Mouse (Mus musculus): ENCODE results near the gene Nlgn2.

The Nlgn2 gene

DNA sequence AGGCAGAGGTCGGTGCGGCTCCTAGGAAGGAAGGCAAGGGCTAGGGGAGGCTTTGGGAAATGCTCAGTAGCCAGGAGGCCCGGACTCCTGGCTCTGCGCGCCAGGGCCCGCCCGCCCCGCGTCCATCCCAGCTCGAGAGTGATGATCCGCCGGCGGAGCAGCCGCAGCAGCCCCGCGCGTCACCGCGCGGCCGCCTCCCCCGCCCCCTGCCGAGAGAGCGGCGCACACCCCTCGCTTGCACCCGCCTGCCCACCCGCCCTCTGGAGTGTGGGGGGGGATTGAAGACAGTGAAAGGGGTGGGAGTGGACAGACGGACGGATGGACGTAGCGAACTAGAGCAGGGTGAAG, at the start of gene Nlgn2:
TSS of gene Nlgn2 (minus strand) at position 181 of the 348 bp plus-strand sequence.
- DNase-seq (ENCODE audit: low spot score): peak; percentile 39

DNA sequence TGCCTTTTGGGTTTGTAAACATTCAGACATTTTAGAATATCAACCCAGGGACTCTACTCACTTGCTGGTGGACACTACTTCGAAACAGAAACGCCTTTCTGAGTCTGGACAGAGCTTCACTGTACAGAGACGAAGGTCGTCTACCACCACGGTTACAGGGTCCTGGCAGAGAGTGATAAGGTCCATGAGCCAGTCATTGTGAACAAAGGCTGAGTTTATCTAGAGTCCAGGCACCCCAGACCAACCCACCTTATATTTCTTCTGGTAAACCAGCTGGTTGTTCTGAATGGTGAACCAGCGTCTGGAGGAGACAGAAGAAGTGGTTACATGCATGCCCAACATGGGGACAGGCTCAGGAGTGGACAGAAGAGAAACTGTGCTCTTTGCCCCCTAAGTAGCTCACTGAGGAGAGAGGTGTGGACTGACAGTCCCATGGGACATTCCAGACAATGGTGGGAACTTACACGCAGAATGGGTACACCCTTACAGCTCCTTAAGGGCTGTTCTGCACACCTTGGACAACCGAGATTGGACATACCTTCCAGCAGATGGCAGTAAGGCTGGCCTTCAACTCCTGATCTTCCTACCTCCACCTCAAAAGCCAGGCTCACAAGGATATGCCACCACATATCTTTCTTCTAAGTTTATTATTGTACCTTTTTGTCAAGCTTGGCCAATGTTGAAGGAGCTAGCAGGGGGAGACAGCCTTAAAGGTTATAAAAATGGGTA, 49.5 kb upstream of the Nlgn2 start:
- DNase-seq (ENCODE audit: low spot score): no peak

DNA sequence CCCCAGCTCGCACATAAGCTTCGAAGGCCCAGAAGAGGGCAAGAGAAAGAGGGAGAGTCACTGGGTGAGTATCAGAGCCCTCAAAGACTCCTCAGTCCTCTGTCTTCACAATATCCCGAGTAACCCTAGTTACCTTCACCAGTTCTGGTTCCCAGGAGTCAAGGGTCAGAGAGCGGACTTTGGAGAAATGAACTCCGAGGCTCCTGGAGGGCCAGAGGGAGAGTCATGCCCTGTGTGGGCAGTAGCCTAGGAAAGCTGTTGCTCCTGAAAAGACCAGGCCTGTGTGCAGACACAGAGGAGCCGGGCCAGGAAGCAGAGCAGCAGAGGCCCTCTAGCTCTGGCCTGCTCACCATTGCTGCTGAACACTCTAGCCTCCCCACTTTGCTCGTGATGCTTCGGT, 47.1 kb upstream of the Nlgn2 start:
- no peak for DNase-seq (ENCODE audit: low spot score)

DNA sequence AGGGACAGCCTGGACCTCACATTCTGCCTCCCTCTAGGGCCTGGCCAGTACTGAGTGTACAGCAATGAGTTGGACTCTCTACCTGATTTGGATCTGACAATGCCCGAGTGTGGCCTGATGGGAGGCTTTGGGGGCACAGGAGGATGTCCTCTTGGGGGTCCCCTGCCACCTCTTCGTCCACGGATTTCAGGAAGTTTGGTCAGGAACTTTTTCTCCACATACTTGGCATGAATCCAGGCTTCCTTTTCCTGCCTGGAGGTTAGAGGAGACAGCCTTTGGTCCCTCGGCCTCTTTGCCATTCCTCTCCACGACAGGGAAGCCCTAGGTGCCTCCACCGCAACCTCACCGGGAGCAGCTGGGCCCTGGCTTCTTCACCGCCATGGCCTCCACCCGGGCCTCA, 46.7 kb upstream of the Nlgn2 start:
- no peak for DNase-seq (ENCODE audit: low spot score)

- DNase-seq (ENCODE audit: low spot score): no peak
Measured at GRCm38 (mm10) chr11:69883527-69884151, 46.1 kb upstream of the Nlgn2 start.

GRCm38 (mm10) chr11:69883066-69883465, 45.5 kb upstream of the Nlgn2 start:
- no peak for DNase-seq (ENCODE audit: low spot score)

DNA sequence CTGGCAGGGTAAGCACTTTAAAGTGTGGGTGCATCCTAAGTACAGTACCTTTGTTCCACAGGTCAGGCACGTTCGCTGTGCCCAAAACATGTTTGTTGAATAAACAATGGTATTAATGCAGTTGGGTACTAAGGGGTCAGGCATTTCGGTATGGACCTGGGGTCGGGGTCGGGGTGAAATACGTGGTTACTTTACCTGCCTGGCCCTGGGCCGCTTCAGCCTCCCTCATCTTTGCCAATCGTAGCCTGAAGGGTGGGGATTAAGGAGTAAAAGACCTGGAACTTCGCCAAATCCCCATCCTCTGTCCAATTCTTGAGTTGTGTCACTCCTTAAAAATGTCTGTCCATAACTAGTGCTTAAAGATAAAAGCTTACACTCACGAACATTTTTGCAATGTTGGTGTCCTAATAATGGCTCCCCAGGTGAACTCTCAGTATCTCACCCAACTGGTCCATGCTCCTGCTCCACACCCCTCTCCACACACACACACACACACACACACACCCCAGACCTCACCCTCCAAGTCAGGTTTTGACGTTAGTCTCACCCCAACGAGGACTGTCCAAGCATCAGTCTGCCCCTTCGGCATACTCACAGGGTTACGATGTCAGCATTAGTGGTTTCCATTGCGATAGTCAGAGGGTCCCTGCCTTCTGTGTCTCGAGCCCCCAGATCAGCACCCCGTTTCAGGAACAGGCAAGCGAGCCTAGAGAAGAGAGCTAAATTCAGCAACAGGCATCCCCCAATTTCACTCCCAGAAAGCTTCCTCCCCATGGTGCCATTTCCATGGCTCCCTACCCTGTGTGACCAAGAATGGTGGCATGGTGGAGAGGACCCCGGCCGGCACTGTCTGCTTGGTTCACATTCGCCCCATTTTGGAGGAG, 44.4 kb upstream of the Nlgn2 start:
- no peak for DNase-seq (ENCODE audit: low spot score)

DNA sequence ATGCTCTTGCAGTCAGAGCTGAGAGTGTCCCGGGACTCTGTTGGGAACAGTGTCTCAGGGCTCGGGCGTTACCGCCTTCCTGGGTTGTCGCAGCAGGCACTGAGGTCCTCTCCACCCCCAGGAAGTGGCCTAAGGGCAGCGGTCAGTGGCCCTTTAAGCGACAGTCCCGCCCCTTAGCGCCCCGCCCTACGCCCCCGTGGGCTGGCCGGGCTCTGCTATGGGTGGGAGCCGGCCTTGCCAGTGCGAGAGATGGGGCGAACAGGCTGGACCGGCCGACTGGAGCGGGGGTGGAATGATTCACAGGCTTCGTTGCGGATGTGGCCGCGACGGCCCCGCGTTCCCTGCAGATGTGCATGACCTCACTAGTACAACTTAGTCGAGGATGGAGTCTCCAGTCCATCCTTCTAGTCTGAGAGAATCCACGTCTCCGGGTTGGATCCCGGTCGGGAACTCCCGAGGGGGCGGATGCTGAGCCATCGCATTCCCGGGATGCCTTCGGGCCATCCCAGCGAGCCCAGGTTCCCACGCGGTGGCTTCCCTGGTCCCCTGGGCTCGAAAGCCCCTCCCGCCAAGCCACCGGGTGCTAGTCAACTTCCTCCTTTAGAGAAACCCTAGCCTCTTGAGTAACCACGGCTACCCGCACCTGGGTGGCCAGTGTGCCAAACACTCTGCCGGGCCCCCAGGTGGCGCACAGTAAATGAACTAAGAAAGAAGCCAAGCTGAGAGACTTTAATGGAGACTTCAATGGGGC, 43.4 kb upstream of the Nlgn2 start, which contains the start of gene Kctd11:
TSS of gene Kctd11 (minus strand) at position 554 of the 751 bp plus-strand sequence.
- peak; percentile 54 for DNase-seq (ENCODE audit: low spot score)

DNA sequence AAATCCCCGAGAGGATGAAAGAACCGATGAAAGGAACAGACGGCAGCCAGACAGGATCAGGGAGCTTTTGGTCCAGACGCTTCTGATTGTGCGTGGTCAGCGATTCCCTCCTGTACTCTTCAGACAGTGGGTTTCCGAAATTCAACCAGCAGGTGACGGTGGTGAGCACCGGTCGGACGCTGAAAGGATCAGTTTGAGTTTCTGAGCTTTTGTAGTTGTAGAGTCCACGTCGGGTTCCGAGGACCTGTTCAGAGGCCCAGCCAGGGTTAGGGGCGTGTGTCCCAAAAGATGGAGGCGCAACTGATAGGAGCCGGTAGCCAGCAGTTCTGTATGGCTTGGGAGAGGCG, 42.9 kb upstream of the Nlgn2 start:
- DNase-seq (ENCODE audit: low spot score): no peak

- no peak for DNase-seq (ENCODE audit: low spot score)
Measured at GRCm38 (mm10) chr11:69879711-69880110, 42.1 kb upstream of the Nlgn2 start.

GRCm38 (mm10) chr11:69878952-69879351, 41.4 kb upstream of the Nlgn2 start:
- DNase-seq (ENCODE audit: low spot score): no peak

GRCm38 (mm10) chr11:69878399-69878798, 40.8 kb upstream of the Nlgn2 start:
- DNase-seq (ENCODE audit: low spot score): no peak

DNA sequence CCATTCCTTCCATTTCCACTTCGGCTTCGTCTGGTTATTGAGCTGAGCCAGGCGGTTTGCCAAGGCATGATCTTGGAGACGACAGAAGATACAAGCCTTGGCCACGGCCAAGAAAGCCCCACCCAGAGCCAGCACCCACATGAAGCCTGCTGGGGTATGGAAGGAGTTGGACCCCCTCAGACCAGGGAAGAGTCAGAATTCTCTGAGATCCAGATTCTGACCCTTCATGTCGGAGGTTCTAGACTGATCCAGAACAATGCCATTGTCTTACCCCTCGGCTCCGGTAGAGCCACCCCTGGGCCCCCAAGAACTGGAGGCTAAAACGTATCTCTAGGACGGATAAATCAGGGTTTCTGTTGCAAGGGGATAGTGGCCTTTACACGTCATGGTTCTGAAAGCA, 40.3 kb upstream of the Nlgn2 start, which contains the start of gene Tmem95:
TSS of gene Tmem95 (minus strand) at position 141 of the 400 bp plus-strand sequence.
- no peak for DNase-seq (ENCODE audit: low spot score)

GRCm38 (mm10) chr11:69876867-69877266, 39.3 kb upstream of the Nlgn2 start:
- no peak for DNase-seq (ENCODE audit: low spot score)

- DNase-seq (ENCODE audit: low spot score): no peak
Measured at GRCm38 (mm10) chr11:69876186-69876585, 38.6 kb upstream of the Nlgn2 start.

DNA sequence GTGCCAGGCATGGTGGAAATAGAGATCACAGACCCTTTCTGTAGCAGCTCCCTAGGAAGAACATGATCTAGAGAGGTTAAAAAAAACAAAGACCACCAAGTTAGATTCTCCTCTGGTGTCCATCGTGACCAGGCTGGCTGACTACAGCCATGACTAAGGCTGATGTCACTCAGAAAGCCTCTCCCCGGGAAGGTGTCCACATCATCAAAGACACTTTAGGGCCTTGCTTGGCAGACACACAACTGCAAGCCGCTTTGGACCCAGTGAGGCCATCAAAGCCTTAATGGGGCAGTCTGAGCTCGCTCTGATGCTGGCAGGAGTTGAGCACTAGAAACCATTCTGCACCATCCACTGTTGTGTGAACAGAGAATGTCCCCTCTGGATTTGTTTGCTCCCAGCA, 34.9 kb upstream of the Nlgn2 start:
- no peak for DNase-seq (ENCODE audit: low spot score)

DNA sequence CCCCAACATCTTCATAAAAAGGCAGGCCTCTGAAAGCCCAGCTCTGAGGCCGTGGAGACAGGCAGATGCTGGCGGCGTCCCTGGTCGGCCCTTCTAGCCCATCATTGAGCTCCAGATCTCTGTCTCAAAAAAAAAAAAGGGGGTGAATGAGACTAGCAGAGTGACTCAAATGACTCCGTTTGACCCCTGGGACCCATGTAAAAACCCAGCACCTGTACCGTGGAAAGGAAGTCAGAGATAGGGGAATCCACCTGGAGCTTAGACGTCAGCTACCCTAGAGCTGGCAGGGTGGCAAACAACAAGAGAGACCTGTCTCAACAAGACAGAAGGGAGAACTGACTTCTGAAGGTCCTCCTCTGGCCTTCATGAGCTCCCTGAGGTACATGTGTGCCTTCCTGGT, 34.2 kb upstream of the Nlgn2 start:
- DNase-seq (ENCODE audit: low spot score): no peak

GRCm38 (mm10) chr11:69870289-69871069, 32.9 kb upstream of the Nlgn2 start:
- no peak for DNase-seq (ENCODE audit: low spot score)

GRCm38 (mm10) chr11:69867335-69867734, 29.8 kb upstream of the Nlgn2 start:
- no peak for DNase-seq (ENCODE audit: low spot score)

GRCm38 (mm10) chr11:69865561-69865960, 28.0 kb upstream of the Nlgn2 start:
- no peak for DNase-seq (ENCODE audit: low spot score)

- no peak for DNase-seq (ENCODE audit: low spot score)
Measured at GRCm38 (mm10) chr11:69864138-69864860, 26.7 kb upstream of the Nlgn2 start.

Data from left cerebral cortex, adult 11 months (tissue).